13 mouse cellular contexts compared by ENCODE assay signal in genomic region chr2:125809551-125809950, GRCm38 (mm10). TPM values are rescaled to one million over a fixed set of nuclear protein-coding genes. Genes with fewer than 3 reads are reported as not detected.
DNase-seq lines count a peak whose midpoint lies in the region; ATAC-seq and TF ChIP-seq lines count a peak whose summit lies in the region.
"Had no signal": no experiment of that assay in that cellular context is flagged by ENCODE, and none has a peak within 500 bp of the region (broad histone marks: within the 10 kb centered on the region; RNA-seq: fewer than 3 reads in every experiment).

No protein-coding gene starts in this region.

- no peak for TF ChIP-seq POLR2A in thymus, adult 2 months (IDR thresholded peaks at IDR 0.05; ENCODE audit: control insufficient read depth, extremely low read depth, insufficient read depth, low read length, poor library complexity)

- H3K9ac ChIP-seq in stomach, embryonic 16.5 days (ENCODE audit: low read length), result no peak overlapping the region
- no peak overlapping the region for H3K9ac ChIP-seq in stomach, postnatal 0 days (ENCODE audit: low read length)
- H3K9ac ChIP-seq: limb, embryonic 12.5 days; liver, postnatal 0 days had no signal

- peak; percentile 29; the same call in 1 of the 2 replicates for ATAC-seq in stomach, embryonic 16.5 days (ENCODE audit: insufficient read depth, low FRiP score)
- ATAC-seq in stomach, postnatal 0 days (ENCODE audit: low FRiP score, low TSS enrichment), result no peak
- ATAC-seq in activated CD4-positive, CD25-positive, alpha-beta regulatory T cell, adult 4 months, result no peak
- ATAC-seq: liver, postnatal 0 days had no signal

- intact Hi-C loops in left cerebral cortex, adult 2 months (cut with DNase I), result loop anchor here (2.0 kb wide), 1 partner anchor 27 kb away; the partner anchor contains the start of gene Secisbp2l

- WGBS in stomach, embryonic 16.5 days, result 73% methylated on average over 7 of the region's 7 CpGs
- WGBS in stomach, postnatal 0 days, result 73% methylated on average over 7 of the region's 7 CpGs
- 94% methylated on average over 7 of the region's 7 CpGs for WGBS in thymus, adult 2 months

- TF ChIP-seq EP300 in stomach, postnatal 0 days (optimal IDR thresholded peaks at IDR 0.05), result no peak

- H3K4me1 ChIP-seq in stomach, embryonic 16.5 days (ENCODE audit: control insufficient read depth, insufficient read depth, low read length), result no peaks in the 10 kb centered on the region
- no peaks in the 10 kb centered on the region for H3K4me1 ChIP-seq in stomach, postnatal 0 days (replicated peaks; ENCODE audit: control insufficient read depth, insufficient read depth)
- no peaks in the 10 kb centered on the region for H3K4me1 ChIP-seq in thymus, adult 2 months (replicated peaks; ENCODE audit: control insufficient read depth, insufficient read depth, low read length)
- H3K4me1 ChIP-seq: limb, embryonic 12.5 days had no signal

- peak; percentile 4 for DNase-seq in cerebellum, adult 8-10 months
- no peak for DNase-seq in cerebellum, adult 9-10 months
- no peak for DNase-seq in stomach, postnatal 0 days (ENCODE audit: low spot score)
- peak; percentile 19 to 32 for DNase-seq in left cerebral cortex, adult 2 months (ENCODE audit: extremely low spot score in 1 of 2, low spot score in 2 of 2)
- DNase-seq in telencephalon, adult 2 months (ENCODE audit: low read depth, low spot score), result peak; percentile 84
- no peak for DNase-seq in thymus, adult 2 months
- DNase-seq: adrenal gland, postnatal 14 days; kidney, postnatal 14 days; liver, postnatal 0 days had no signal

- H3K36me3 ChIP-seq in stomach, embryonic 16.5 days (ENCODE audit: control insufficient read depth, insufficient read depth, low read length), result no peaks in the 10 kb centered on the region
- no peaks in the 10 kb centered on the region for H3K36me3 ChIP-seq in stomach, postnatal 0 days (ENCODE audit: control insufficient read depth, insufficient read depth, low read length)
- no peaks in the 10 kb centered on the region for H3K36me3 ChIP-seq in thymus, adult 2 months (ENCODE audit: control insufficient read depth, insufficient read depth, low read length)
- H3K36me3 ChIP-seq: limb, embryonic 12.5 days had no signal

- no peak overlapping the region for H3K4me3 ChIP-seq in stomach, embryonic 16.5 days (replicated peaks; ENCODE audit: low read length)
- no peak overlapping the region for H3K4me3 ChIP-seq in stomach, postnatal 0 days (ENCODE audit: low read depth, low read length)
- no peak overlapping the region for H3K4me3 ChIP-seq in left cerebral cortex, adult 2 months
- no peak overlapping the region for H3K4me3 ChIP-seq in thymus, adult 2 months (ENCODE audit: control insufficient read depth, insufficient read depth, low read length)
- H3K4me3 ChIP-seq: limb, embryonic 12.5 days had no signal

- no peaks in the 10 kb centered on the region for H3K27me3 ChIP-seq in stomach, embryonic 16.5 days (ENCODE audit: control insufficient read depth, insufficient read depth, low read length)
- no peaks in the 10 kb centered on the region for H3K27me3 ChIP-seq in stomach, postnatal 0 days (ENCODE audit: control insufficient read depth, insufficient read depth, low read length)
- H3K27me3 ChIP-seq in thymus, adult 2 months (ENCODE audit: control insufficient read depth, insufficient read depth, low read length), result no peaks in the 10 kb centered on the region
- H3K27me3 ChIP-seq: limb, embryonic 12.5 days had no signal

- TF ChIP-seq CTCF in stomach, postnatal 0 days (IDR thresholded peaks at IDR 0.05; ENCODE audit: low read depth), result no peak
- TF ChIP-seq CTCF in left cerebral cortex, adult 2 months (IDR thresholded peaks at IDR 0.05), result no peak
- no peak for TF ChIP-seq CTCF in thymus, adult 2 months (IDR thresholded peaks at IDR 0.05; ENCODE audit: borderline replicate concordance, control insufficient read depth, extremely low read depth, insufficient read depth, low read length, poor library complexity)

- H3K4me2 ChIP-seq in stomach, embryonic 16.5 days (ENCODE audit: low read depth, low read length), result no peak overlapping the region
- no peak overlapping the region for H3K4me2 ChIP-seq in stomach, postnatal 0 days (replicated peaks; ENCODE audit: low read depth)
- H3K4me2 ChIP-seq: limb, embryonic 12.5 days had no signal

- H3K27ac ChIP-seq in stomach, embryonic 16.5 days (ENCODE audit: low read length), result no peak overlapping the region
- no peak overlapping the region for H3K27ac ChIP-seq in stomach, postnatal 0 days (replicated peaks)
- H3K27ac ChIP-seq in left cerebral cortex, adult 2 months, result peak overlapping the region; percentile 83
- no peak overlapping the region for H3K27ac ChIP-seq in thymus, adult 2 months (ENCODE audit: control insufficient read depth, insufficient read depth, low read length)
- H3K27ac ChIP-seq: limb, embryonic 12.5 days; macrophage had no signal

- no peaks in the 10 kb centered on the region for H3K9me3 ChIP-seq in stomach, embryonic 16.5 days (replicated peaks; ENCODE audit: control insufficient read depth, low read length)
- H3K9me3 ChIP-seq in stomach, postnatal 0 days (ENCODE audit: control insufficient read depth, low read length), result no peaks in the 10 kb centered on the region

RNA-seq across cellular contexts. Expression of gene Secisbp2l, which starts 26.9 kb away (rescaled TPM):
- polyA plus RNA-seq in stomach, embryonic 16.5 days (2015; fragmentation: Nextera tagmentation; extraction: Ambion mirVana), result 16.1 and 17.2 TPM in 2 replicates
- polyA plus RNA-seq in stomach, postnatal 0 days (2015; fragmentation: Nextera tagmentation; extraction: Ambion mirVana), result 8.7 and 9.5 TPM in 2 replicates
- total RNA-seq in left cerebral cortex, adult 2 months (2021), result 100 to 1,000 TPM in 1 of 2 experiments, 10 to 100 TPM in 1; 97.4 to 100 TPM
- polyA plus RNA-seq in activated CD4-positive, CD25-positive, alpha-beta regulatory T cell, adult 4 months (2017; shearing (Covaris generic)), result 10 to 100 TPM; 19.9 to 21.6 TPM
- polyA plus RNA-seq in thymus, adult 2 months (2012; rRNA removed), result 16.8 and 20.0 TPM in 2 replicates

RNA-seq across cellular contexts. Expression of gene Galk2, which starts 49.4 kb away (rescaled TPM):
- polyA plus RNA-seq in stomach, embryonic 16.5 days (2015; fragmentation: Nextera tagmentation; extraction: Ambion mirVana), result 48.1 and 48.3 TPM in 2 replicates
- polyA plus RNA-seq in stomach, postnatal 0 days (2015; fragmentation: Nextera tagmentation; extraction: Ambion mirVana), result 30.8 and 33.5 TPM in 2 replicates
- total RNA-seq in left cerebral cortex, adult 2 months (2021), result 10 to 100 TPM; 23.0 to 27.1 TPM
- 10 to 100 TPM; 73.0 to 74.2 TPM for polyA plus RNA-seq in activated CD4-positive, CD25-positive, alpha-beta regulatory T cell, adult 4 months (2017; shearing (Covaris generic))
- polyA plus RNA-seq in thymus, adult 2 months (2012; rRNA removed), result 18.5 and 19.0 TPM in 2 replicates

RNA-seq across cellular contexts. Expression of gene Cops2, which starts 49.4 kb away (rescaled TPM):
- 62.8 and 70.5 TPM in 2 replicates for polyA plus RNA-seq in stomach, embryonic 16.5 days (2015; fragmentation: Nextera tagmentation; extraction: Ambion mirVana)
- 36.2 and 36.8 TPM in 2 replicates for polyA plus RNA-seq in stomach, postnatal 0 days (2015; fragmentation: Nextera tagmentation; extraction: Ambion mirVana)
- 100 to 1,000 TPM in 1 of 2 experiments, 10 to 100 TPM in 1; 99.4 to 107 TPM for total RNA-seq in left cerebral cortex, adult 2 months (2021)
- polyA plus RNA-seq in activated CD4-positive, CD25-positive, alpha-beta regulatory T cell, adult 4 months (2017; shearing (Covaris generic)), result 10 to 100 TPM; 93.4 to 95.7 TPM
- 6.4 and 7.1 TPM in 2 replicates for polyA plus RNA-seq in thymus, adult 2 months (2012; rRNA removed)

Comparison
In these comparisons a context has a peak if more than half of its experiments do, and no peak if none do; other contexts are left out.
1. DNase-seq: peak in cerebellum, adult 8-10 months (single experiment), left cerebral cortex, adult 2 months (2 of 2) and telencephalon, adult 2 months (single experiment); none in cerebellum, adult 9-10 months (single experiment), stomach, postnatal 0 days (single experiment) and thymus, adult 2 months (single experiment).